Mouse (Mus musculus) activated CD4-positive, CD25-positive, alpha-beta regulatory T cell, adult 4 months (primary cell): ENCODE data around the gene Ust. TPM values are rescaled to one million over a fixed set of nuclear protein-coding genes. Genes with fewer than 3 reads are reported as not detected.

Experiments used
- ATAC-seq: one replicate; pipeline ENCODE4 v1.8.0; 2017
- polyA plus RNA-seq, 2 experiments: library from polyadenylated mRNA; unstranded; fragments of 100-300 nt; shearing (Covaris generic); gene quantifications; one replicate each; pipeline ENCODE4 v1.2.1; 2017

The Ust gene
- polyA plus RNA-seq, 2 experiments from 2014 or later: 0.18 to 0.53 TPM

DNA sequence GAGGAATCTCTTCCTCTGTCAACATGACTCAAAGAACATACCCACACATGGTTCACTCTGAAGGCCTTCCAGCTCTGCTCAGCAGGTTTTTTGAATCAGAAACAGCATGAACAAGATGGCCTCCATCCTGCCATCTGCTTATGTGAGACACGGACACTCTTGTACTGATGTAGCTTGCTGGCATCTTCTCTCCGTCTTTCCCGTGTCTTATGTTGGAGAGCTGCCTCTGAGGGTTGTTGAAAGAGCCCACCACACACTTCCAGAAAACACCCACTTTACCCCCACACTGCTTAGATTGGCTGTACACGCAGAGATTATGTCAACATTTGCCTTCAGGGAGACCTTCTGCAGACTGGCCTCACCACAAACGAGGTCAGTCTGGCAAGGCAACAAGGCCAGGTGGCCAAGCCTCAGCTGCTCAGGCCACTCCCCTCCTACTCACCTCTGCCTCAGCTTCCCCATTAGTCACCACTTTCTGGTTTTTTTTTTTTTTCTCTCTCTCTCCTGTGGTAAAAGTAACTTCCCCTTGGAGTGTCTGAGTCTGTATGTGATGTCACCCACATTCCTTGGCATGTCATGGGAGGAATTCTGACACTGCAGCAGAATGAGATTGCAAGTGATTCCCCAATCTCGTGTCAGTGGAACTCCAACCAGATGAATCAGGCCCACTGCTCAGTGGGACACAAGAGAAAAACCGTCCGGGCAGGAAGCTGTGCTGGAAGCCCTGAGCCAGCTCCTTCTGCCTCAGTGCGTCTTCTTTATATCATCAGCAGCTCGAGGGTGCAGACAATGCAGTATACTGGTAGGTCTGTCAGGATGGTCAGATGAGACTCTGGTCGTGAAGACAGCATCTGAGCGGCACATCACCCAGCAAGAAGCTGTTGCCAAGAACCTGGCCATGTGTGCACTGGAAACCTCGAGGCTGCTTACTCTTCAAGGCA, 19.4 kb downstream of the Ust start:
- no peak for ATAC-seq

DNA sequence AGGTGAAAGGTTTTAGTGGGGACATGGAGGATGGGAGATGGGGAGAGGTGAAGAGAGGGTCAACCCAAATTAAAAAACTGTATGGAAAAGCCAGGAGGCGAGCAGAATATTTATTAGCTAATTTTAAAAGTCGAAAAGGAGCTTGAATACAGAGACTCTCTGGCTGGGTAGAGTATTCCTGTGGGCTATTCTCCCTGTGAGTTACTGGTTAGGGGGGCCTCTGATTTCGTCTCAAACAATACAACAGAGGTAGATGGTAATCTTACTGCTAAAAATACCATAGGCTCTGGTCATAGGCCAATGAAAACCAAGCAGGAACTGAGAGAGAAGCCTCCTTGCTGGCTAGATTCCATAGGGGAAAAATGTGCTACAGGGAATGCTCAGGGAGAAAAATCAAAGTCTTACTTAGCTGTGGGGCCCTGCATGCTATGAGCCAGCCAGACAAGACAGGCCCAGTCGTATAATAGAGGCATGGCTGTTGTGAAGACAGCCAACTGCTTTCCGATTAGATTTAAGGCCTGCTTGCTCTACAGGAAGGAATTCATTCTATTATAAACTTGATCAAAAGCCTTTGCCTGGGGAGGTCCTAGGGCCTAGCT, 23.0 kb downstream of the Ust start:
- ATAC-seq: no peak

DNA sequence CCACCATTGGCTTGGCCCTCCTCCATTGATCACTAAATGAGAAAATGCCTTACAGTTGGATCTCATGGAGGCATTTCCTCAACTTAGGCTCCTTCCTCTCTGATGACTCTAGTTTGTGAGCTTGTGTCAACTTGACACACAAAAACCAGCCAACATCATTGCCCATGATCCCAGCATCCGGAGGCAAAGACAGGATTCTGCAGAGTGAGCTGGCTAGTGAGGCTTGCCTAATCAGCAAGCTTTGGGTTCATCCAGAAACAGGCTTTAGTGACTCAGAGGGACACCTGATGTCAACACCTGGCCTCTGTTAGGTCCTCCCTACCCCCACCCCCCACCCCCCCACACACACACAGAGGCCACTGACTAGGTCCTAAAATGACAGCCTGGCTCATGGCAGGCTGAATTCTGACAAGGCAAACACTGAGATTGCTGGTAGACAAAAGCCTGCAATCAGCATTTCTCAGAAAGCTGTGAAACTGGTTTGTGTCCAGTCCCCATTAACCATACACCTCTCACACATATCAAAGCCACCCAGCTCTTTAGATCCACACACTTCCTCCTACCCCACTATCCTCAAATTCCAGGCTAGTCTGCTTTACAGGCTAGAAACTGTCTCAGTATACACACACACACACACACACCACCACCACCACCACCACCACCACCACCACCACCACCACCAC, 26.6 kb downstream of the Ust start:
- no peak for ATAC-seq

DNA sequence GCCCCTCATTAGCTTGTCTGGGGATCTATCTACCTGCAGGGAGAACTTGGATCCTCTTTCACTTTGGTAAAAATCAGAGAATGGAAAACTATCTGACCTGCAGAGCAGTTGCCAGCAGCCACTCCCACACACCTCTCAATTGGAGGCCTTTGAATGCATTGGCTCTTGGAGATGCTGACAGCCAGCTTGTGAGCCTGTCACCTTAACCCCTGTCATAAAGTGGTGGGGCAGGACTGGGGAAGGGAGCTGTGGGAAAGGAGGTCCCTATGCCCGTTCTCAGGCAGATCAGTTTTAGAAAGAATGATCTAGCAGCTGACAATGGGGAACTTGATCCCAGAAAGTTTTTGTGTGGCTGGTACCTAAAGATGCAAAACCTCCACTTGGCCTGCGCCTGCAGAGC, 31.2 kb downstream of the Ust start:
- ATAC-seq: no peak

DNA sequence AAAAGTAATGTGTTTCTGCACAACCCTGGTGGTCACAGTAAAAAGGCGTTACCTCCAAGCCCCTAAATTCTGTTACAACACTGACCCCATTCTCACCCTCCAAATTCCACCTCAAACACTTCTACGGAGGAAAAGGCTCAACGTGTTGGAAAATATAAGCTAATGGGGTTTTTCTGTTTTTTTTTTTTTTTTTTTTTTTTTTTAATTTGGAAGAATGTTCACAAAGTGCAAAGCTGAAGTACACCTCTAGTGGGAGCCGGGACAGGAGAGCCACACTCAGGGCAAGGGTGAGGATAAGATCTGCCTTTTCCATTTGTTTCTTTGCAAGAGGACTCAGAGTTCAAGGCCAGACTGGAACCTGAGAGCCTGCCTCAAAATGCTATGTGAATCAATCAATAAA, 34.1 kb downstream of the Ust start:
- ATAC-seq: no peak

DNA sequence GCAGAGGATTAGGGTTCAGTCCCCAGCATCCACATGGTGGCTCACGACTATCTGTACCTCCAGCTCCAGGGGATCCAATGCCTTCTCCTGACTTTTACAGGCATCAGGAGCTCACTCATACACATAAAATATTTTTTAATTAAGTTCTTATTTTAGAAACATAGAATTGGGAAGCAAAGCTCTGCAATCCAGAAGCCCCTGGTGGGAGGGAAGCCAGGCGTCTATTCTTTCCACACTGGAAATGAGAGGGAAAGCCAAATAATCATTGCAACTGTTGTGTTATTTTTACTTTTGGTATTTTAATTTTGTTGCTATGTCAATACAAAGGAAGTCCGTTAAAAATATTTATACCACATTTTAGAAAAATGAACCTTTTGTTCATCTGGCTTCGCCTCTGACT, 35.8 kb downstream of the Ust start:
- ATAC-seq: no peak

DNA sequence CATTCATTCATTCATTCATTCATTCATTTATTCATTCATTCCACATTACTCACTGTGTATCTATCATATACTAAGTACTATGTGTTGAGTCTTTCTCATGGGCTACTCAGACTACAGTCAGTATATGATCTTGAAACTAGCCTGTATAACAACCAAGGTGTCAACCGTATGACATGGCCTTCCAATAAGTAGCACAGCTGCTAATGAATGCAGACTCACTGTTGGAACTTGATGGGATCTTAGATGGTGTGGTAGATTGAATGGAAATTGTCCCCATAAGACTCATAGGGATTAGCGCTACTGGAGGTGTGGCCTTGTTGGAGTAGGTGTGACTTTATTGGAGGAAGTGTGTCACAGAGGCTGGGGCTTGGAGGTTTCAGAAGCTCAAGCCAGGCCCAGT, 38.8 kb downstream of the Ust start:
- no peak for ATAC-seq

DNA sequence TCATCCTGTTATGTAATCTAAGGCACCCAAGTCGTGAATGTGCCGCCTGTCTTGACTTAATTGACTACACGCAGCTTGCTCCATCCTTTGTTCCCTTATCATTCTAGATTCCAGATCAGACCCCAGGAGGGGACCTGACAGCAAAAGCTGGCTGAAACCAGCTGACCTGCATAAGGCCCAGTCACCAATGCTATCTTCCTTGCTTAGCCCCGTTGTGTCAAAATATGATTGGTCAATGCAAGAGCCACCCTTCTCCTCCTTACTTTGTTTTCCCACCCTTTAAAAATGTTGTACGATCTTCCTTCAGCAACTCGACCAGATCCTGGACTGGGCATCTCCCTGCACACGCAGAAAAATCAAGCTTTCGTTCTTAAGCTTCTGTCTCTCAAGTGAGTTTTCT, 40.7 kb downstream of the Ust start:
- ATAC-seq: no peak

DNA sequence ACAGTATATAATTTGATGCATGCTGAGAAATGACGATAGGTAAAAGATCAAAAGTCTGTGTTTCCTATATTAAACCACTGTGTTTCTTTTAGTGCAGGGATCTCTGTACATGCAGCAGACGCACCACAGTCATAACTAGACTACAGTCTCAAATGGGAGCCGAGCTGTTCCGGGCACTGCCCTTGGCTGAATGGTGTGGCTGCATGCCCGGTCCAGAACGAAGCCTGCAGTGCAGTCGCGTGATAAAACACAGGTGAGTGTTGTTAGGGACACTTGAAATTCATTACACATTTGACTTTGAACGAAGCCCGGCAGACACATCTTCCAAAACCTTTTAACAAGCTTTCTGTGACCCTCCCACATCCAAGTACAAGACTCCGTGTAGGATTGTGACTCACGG, 46.6 kb downstream of the Ust start:
- no peak for ATAC-seq

DNA sequence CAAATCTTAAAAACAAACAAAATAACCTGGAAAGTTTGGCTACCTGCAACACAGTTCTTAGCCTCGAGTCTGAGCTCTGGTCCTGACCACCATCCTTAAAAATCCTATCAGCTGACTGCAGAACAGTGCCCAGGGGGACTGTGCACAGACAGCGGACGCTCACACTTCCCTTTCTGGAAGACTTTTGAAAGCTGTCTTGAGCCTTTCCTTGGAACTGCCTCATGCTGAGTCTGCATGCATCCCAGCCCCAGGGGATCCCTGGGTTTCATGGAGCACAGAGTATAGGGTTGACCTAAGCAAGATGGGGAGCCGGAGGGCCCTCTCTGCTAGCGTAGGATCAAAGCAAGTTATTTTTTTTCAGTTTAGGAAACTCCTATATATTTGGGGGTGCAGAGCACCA, 47.6 kb downstream of the Ust start:
- ATAC-seq: no peak

DNA sequence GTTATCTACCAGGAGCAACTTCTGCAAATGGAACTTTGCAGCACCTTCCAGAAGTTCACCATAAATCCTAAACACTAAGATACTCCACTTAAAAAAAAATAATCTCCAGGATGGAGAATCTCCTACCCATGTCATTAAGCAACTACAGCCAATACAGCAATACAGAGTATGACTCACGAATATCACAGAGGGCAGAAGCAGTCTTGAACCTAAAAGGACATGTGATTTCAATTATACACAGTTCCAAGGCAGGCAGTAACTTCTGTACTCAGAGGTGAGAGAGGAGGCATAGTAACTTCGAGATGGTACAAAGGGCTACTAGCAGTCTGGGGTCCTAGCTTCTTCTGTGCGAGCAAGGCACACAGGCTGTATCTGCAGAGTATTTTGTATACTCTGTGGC, 49.1 kb downstream of the Ust start:
- ATAC-seq: no peak

DNA sequence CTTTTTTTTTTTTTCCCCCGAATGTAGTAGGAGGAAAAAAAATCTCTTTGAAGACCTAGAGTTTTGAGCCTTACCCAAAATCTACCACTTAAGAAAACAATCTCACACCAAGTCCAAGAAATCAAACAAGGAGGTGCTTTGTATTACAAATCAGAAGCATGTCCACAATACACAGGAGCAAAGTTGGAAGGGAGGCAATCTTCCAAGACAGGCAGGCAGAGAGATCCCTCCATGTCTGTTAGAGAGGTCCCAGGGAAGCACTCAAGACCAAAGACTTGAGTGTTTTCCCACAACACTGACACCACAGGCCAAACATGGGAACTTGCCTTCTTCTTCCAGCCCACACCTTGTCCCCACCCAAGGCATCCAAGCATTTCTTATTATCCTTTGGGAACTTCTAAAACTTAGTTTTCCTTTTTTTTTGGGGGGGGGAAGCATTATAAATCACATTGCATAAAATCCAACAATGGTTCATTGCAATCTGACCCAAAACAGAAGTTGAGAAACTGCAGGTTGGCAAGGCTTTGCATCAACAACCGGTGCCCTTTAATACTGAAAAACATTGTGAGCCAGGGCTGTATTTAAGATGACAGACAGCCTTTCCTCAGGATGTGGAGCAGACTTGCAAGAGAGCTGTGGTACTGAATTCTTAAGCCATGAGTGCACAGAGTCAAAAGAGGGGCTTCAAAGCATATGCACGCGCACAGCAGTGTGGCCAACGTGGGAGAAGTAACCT, 49.8 kb downstream of the Ust start:
- no peak for ATAC-seq

DNA sequence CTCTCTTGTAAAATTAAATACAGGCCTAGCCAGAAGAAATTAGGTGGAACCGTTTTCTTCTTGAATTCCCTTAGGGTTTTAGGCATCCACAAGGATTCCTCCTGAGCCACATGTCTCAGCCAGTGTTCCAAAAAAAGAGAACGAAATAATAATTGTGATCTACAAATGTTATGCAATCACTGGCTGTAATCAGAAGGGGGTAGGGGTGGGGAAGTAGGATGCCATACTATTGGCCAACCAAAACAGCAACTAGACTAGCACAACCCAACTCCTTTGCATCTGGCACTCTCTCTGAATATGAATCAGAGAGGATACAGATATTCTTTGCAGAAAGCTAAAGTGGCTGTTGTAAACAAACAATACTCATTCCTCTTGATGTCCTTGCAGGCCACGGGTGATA, 52.7 kb downstream of the Ust start:
- no peak for ATAC-seq

DNA sequence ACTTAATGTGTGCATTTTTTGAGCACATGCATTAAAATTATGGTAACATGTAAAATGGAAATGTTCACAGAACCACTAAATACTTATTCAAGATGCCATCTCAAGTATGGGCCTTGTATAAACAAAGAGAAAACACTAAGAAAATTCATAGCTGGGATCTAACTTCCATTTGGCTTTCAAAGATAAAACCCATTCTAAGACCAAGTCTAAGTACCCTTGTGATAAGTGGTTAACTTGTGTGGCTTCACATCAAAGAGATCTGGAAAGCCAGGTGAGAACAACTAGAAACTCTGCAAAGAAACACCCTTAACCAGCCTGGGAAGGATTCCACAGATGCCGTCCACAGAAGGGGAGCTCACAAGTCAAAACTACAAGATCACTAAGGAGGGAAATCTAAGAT, 53.4 kb downstream of the Ust start:
- no peak for ATAC-seq

DNA sequence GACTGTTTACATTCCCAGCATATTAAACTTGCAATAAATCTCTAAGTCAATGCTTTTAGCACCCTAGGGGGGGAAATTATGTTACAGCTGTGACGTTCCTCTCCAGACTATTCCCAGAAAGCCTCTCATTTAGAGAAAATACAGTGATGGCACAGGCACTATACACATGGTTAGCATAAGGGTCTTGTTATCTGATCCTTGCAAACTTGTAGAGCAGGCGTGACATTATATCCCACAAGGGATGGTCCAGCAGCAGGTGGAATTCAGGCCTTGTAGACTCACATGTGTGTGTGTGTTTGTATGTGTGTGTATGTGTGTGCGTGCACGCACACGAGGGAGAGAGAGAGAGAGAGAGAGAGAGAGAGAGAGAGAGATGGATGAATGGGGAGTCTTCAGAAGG, 57.3 kb downstream of the Ust start:
- ATAC-seq: no peak

DNA sequence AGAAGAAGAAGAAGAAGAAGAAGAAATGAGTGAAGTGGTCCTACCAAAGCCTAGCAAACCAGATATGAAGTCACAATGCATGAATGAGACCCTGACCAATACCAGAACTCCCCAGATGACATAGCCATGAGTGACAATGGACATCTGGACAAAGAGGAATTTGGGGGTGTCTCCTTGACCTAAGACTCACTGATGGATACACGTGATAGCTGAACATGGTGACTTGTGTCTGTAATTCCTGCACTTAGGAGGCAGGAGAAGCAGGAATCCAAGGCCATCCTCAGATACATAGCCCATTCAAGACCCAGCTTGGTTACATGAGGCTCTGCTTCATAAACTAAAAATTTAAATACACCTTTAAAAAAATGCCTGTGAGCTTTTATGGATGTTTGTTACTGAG, 63.9 kb downstream of the Ust start:
- no peak for ATAC-seq

DNA sequence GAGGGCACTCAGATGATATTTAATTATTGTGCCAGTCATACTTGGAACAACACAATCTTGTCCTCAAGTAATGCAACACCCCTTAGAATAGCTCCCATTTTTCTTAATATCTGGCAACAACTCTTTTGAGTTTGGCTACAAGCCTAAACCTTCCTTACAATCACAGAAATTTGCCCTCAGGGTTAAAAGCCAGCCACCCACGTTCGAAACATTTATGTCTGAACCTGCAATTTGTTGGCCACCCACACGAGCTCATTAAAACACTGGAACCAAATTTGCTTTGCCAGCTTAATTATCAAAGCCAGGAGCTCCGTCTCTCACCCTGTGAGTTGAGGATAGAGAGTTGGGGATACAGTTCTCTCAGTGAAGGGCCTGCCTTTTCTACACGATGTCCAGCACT, 70.9 kb downstream of the Ust start:
- ATAC-seq: no peak

DNA sequence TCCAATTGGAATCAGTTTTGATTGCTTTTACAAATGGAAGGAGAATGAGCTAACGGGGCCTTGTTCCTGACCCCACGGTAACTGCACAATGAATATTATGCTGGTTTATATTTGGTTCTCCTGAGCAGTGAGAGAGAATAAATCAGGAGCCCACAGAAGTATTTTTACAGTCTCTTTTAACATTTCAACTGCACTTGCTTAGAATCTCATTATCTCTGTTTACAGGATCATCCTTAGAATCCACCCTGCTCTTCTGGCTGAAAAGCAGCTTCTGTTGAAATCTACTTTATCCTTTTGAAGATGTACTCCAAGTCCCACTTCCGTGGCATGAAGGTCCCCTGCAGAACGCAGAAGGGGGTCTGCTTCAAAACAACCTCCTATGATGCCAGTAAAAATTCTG, 71.7 kb downstream of the Ust start:
- ATAC-seq: no peak

DNA sequence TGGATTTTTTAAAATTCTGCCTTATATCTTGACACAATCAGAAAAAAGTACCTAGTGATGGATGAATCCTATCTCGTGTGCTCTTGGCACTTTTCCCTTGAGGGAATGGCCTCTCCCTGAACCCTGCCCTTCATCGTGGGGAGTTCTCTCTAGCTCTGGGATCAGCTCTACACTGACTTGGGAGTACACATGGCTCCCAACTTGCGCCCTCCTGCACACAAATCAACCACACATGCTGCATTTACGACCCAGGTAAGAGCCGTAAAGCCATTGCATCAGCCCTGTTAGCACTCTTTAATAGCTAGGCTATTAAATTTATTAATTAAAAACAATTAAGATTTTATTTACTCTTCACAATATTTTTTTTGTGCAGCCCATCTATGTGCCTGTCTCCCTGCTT, 74.6 kb downstream of the Ust start:
- no peak for ATAC-seq

DNA sequence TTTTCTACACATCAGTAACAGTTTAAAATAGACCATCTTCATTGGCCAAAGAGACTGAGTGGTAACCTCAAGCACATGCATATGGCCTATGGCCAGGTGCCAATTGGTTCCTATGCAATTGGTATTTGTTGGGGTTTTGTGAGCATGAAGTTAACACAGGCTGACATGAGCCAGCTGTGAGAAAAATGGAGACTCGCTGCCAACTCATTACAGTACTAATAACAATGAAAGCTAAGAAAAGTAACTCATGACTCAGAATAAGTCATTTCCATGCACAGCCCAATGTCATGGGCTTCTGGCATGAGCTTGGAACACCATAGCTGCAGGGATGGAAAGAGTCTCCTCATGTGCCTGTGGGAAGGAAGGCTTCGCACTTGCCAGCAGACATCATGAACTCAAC, 86.8 kb downstream of the Ust start:
- no peak for ATAC-seq

DNA sequence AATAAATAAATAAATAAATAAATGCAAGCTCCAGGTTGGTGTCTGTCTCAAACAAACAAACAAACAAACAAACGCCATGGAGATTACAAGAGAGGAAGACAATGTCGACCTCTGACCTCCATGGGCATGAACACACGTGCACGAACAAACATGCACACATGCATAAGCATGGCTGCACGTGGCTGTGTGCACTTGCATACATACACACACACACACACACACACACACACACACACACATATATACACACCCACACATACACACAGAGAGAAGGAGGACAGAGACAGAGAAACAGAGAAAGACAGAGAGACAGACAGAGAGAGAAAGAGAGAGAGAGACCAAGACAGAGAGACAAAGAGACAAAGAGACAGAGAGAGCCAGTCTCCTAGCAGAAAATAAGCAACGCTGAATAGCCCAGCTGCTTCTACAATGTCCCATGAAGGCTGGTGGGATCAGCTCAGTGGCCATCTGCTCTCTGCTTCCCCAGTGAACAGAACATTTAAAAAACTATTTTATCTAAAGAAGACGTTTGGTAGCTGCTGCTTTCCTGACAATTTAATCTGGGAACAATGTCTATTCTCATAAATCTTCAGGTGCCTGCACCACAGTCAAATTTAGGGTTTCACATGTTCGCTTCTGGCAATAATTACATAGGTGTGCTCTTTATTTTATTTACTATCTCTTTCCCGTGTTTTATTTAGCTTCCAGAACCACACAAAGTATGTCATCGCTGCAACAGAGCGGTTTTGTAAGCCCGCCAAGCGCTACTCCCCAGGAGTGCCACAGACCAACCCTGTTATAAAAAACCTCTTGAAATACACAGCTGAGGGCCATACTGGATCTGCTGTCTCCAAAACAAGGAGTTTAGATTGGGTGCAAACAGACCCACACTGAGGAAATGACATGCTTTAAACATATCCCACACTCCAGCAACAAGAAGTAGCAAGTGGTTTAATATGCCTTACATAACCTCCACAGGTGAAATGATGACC, 89.5 kb downstream of the Ust start:
- no peak for ATAC-seq
